Mouse (Mus musculus) E14TG2a.4 (cell line): Measurements from ENCODE around the gene Hist1h2af.

ENCODE experiments used
- CTCF ChIP-seq: conservative IDR thresholded peaks from 2 replicates; pipeline ENCODE4 v1.5.1; 2014; ENCODE audit warnings: low read length
- POU5F1 ChIP-seq: IDR thresholded peaks from 2 replicates; pipeline ENCODE4 v1.6.1; 2014; ENCODE audit warnings: low read length, borderline replicate concordance

DNA sequence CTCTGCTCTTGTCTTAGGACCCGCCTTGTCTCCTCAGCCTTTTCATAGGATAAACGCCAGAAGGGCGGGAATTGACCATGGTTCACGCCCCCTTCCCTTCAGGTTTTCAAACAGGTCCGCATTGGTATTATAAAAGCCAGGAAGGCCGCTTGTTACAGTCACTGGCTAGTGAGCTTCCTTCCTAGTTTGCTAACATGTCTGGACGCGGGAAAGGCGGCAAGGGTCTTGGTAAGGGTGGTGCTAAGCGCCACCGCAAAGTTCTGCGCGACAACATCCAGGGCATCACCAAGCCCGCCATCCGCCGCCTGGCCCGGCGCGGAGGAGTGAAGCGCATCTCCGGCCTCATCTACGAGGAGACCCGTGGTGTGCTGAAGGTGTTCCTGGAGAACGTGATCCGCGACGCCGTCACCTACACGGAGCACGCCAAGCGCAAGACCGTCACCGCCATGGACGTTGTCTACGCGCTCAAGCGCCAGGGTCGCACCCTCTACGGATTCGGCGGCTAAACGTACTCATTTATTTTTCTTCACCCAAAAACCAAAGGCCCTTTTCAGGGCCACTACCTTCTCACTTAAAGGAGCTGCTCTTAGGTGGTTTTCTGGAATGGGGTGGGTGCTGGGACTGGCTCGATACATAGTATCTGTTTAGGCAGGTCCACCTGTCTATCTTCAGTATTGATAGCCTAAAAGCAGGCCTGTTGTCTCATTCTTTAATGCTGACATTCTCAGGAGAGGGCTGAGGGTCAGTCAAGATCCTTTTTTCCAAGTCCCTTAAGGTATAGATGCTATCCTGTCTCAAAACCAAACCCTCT, 47.9 kb downstream of the Hist1h2af start, which contains the start of gene Hist1h4d:
- TF ChIP-seq CTCF: no peak
- TF ChIP-seq POU5F1: no peak
